Mouse (Mus musculus) heart, adult 11 months (tissue): ENCODE results near the gene Zfp654.

Source experiments
- DNase-seq: peaks from one replicate; pipeline ENCODE4 v3.0.0; 2022

Gene Zfp654

GRCm38 (mm10) chr16:64852441-64852871 lies 1.0 kb upstream of the Zfp654 start:
- peak; percentile 95 for DNase-seq

- DNase-seq = no peak
These were observed 328 bp downstream of the Zfp654 start for GRCm38 (mm10) chr16:64851085-64851562.

- peak; percentile 95 for DNase-seq
These were observed 966 bp downstream of the Zfp654 start for GRCm38 (mm10) chr16:64850287-64851084.

- DNase-seq = no peak
These were observed 5.5 kb downstream of the Zfp654 start for GRCm38 (mm10) chr16:64845947-64846346.

- DNase-seq = no peak
These were observed 9.1 kb downstream of the Zfp654 start for GRCm38 (mm10) chr16:64842374-64842729.

- DNase-seq = no peak
These were observed 9.7 kb downstream of the Zfp654 start for GRCm38 (mm10) chr16:64841481-64842373.

- no peak for DNase-seq
These were observed 14.7 kb downstream of the Zfp654 start for GRCm38 (mm10) chr16:64836709-64837108.

GRCm38 (mm10) chr16:64835996-64836545 lies 15.4 kb downstream of the Zfp654 start:
- DNase-seq = no peak

GRCm38 (mm10) chr16:64830291-64830690 lies 21.2 kb downstream of the Zfp654 start:
- DNase-seq = no peak

GRCm38 (mm10) chr16:64824474-64824873 lies 27.0 kb downstream of the Zfp654 start:
- no peak for DNase-seq

GRCm38 (mm10) chr16:64823890-64824289 lies 27.6 kb downstream of the Zfp654 start:
- DNase-seq = no peak

GRCm38 (mm10) chr16:64817094-64817765 lies 34.2 kb downstream of the Zfp654 start:
- no peak for DNase-seq

- DNase-seq = no peak
These were observed 48.4 kb downstream of the Zfp654 start for GRCm38 (mm10) chr16:64803041-64803440.

- DNase-seq = no peak
These were observed 49.8 kb downstream of the Zfp654 start for GRCm38 (mm10) chr16:64801638-64802037.

GRCm38 (mm10) chr16:64800393-64800792 lies 51.1 kb downstream of the Zfp654 start:
- DNase-seq = peak; percentile 35

GRCm38 (mm10) chr16:64794802-64795201 lies 56.6 kb downstream of the Zfp654 start:
- DNase-seq = no peak

GRCm38 (mm10) chr16:64789706-64790105 lies 61.7 kb downstream of the Zfp654 start:
- DNase-seq = no peak

GRCm38 (mm10) chr16:64775516-64775915 lies 75.9 kb downstream of the Zfp654 start:
- peak; percentile 53 for DNase-seq

GRCm38 (mm10) chr16:64771431-64771818 lies 80.0 kb downstream of the Zfp654 start:
- peak; percentile 80 for DNase-seq

GRCm38 (mm10) chr16:64770521-64771430 lies 80.7 kb downstream of the Zfp654 start, which contains the start of gene 4930453N24Rik:
Gene 4930453N24Rik, minus strand, starts transcription at chr16:64771161.
- DNase-seq = peak; percentile 98

GRCm38 (mm10) chr16:64766696-64767300 lies 84.7 kb downstream of the Zfp654 start:
- DNase-seq = no peak
